Mouse (Mus musculus) v-Abl transformed pro-B cells (cell line): ENCODE measurements around the gene Gm20388.
"Not testable (repeated sequence)": the region's sequence is repeated elsewhere in the genome, so short reads cannot be mapped to it uniquely, and the experiment has no call there.

Source experiments
- in situ Hi-C, 2 experiments: fragments of 400-800 bp; cut with MboI; formaldehyde crosslinking; loops; one replicate each; pipeline ENCODE4 v1.15.1; 2025; ENCODE audit not compliant: unreplicated experiment in 2 of 2

Gene Gm20388

DNA sequence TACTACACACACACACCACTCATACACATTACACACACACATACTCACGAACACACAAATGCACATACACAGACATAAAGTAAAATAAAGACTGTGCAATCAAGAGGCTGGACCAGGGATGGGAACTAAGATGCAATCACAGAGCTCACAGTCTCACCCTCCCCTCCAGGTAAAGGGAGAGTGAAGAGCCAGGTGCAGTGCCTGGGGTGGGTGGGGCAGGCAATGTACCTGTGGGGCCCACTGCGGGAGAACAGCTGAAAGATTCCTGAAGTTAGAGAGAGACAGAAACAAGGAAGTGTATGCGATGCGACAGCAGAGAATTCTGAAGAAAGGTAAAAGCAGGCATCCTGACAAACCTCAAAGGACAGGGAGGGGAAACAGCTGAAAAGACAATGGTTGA is 3884.1 kb downstream of the Gm20388 start:
- in situ Hi-C loops: loop anchor here (5.0 to 25.0 kb wide), 6 partner anchors 128 to 770 kb away; partner anchors contain the start of gene Agt (in 2 of the 2)

DNA sequence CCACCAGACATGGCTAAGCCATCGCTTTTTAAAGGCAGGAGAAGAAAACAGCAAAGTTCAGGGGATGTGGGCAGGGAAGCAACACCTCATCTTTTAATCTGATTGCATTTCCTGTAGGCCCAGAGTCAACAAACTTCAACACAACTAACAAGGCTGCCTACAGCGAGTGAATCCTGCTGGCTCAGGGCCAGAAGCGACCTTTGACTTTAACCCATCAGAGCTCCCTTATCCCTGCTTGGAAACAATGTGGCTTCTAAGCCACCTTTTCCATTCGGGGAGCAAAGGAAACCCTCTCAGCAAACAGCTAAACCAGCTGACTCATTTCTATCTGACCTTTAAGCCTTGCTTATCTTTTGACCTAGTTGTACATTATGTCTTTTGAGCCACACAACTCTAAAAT is 3886.1 kb downstream of the Gm20388 start:
- in situ Hi-C loops: loop anchor here (10.0 to 25.0 kb wide), 4 partner anchors 248 to 768 kb away; partner anchors contain the start of gene Agt (in 2 of the 2)

GRCm38 (mm10) chr8:123797928-123798327 is 3887.3 kb downstream of the Gm20388 start:
- in situ Hi-C loops: loop anchor here (10.0 to 25.0 kb wide), 4 partner anchors 247 to 767 kb away; partner anchors contain the start of gene Agt (in 2 of the 2)

DNA sequence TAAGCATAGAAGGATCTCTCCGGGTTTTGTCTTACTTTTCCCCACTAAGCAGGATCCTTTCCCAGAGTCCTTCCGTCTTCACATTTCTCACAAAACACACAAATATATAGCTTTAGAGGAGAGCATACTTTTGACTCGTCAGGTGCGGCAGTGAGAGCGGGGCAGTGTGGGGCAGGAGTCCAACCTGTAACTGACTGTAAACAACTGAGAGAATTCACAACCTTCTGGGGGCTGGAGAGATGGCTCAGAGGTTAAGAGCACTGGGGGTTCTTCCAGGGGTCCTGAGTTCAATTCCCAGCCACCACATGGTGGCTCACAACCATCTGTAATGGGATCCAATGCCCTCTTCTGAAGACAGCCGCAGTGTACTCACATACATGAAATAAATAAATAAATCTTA is 3888.8 kb downstream of the Gm20388 start:
- in situ Hi-C loops: loop anchor here (10.0 to 25.0 kb wide), 4 partner anchors 245 to 765 kb away; partner anchors contain the start of gene Agt (in 2 of the 2)

- in situ Hi-C loops: loop anchor here (10.0 to 25.0 kb wide), 4 partner anchors 245 to 765 kb away; partner anchors contain the start of gene Agt (in 2 of the 2)
Observed at GRCm38 (mm10) chr8:123799885-123800284, 3889.2 kb downstream of the Gm20388 start.

DNA sequence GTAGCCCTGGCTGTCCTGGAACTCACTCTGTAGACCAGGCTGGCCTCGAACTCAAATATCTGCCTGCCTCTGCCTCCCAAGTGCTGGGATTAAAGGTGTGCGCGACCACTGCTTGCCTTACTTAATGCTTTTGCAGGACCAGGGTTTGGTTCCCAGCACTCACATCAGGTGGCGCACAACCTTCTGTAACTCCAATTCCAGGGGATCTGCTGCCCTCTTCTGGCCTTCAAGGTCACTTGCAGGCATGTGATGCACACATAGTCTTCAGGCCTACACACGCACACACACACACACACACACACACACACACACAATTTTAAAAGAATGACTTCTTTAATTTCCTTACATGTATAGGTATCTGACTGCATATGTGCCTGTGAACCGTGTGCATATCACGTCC is 3890.2 kb downstream of the Gm20388 start:
- in situ Hi-C loops: no loop called here

DNA sequence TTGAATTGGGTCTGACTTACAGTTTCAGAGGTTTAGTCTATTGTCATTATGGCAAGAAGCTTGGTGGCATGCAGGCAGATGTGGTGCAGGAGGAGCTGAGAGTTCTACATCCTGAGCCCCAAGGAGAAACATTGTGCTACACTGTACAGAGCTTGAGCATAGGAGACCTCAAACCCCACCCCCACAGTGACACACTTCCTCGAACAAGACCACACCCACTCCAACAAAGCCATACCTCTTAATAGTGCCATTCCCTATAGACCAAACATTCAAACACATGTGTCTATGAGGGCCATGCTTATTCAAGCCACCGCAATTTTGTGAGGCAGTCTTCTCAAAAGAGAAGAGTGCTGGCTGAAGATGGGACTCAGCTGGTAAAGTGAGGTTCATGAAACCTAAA is 3890.9 kb downstream of the Gm20388 start:
- in situ Hi-C loops: no loop called here

- in situ Hi-C loops: no loop called here
Observed at GRCm38 (mm10) chr8:123803639-123804038, 3893.0 kb downstream of the Gm20388 start.

DNA sequence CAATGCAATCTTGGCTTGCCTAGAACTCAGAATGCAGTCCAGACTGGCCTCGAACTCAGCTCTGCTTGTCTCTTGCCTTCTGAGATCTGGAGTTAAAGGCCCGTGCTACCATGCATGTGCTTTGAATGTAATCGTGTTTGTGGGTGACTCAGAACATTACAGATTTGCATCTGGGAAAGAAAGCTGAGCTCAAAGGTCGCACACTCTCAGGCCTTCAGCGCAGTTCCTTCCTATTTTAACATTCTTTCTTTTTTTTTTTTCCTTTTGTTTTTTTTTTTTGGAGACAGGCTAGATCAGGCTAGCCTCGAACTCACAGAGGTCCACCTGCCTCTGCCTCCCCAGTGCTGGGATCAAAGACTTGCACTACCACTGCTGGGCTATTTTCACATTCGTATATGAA is 3893.9 kb downstream of the Gm20388 start:
- in situ Hi-C loops: no loop called here

- in situ Hi-C loops: no loop called here
Observed at GRCm38 (mm10) chr8:123805209-123805717, 3894.6 kb downstream of the Gm20388 start.

- in situ Hi-C loops: no loop called here
Observed at GRCm38 (mm10) chr8:123805718-123806373, 3895.2 kb downstream of the Gm20388 start, which contains the start of gene Rab4a. Rab4a (plus strand) TSS chr8:123805985.

- in situ Hi-C loops: no loop called here
Observed at GRCm38 (mm10) chr8:123806374-123806935, 3895.8 kb downstream of the Gm20388 start.

DNA sequence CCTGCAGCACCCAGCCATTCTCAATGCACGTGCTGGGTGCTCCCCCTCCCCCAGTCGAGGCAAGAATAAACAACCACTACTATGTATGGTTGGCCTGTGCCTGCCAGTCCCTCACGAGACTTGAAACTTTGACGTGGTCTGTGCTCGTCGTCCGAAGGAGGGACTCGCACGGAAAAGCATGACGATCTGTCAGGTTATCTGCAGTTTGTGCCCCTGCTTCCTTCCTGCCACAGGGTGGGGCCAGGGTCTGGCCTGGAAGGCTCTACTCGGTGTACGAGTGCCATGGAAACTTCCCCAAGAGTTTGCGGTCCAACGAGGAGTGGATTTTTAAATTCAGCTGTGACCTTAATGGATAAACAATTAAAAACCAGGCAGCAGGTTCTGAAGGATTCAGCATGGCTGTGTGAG is 3896.4 kb downstream of the Gm20388 start:
- in situ Hi-C loops: no loop called here

GRCm38 (mm10) chr8:123807852-123808573 is 3897.4 kb downstream of the Gm20388 start:
- in situ Hi-C loops: no loop called here

- in situ Hi-C loops: no loop called here
Observed at GRCm38 (mm10) chr8:123808671-123809070, 3898.0 kb downstream of the Gm20388 start.

DNA sequence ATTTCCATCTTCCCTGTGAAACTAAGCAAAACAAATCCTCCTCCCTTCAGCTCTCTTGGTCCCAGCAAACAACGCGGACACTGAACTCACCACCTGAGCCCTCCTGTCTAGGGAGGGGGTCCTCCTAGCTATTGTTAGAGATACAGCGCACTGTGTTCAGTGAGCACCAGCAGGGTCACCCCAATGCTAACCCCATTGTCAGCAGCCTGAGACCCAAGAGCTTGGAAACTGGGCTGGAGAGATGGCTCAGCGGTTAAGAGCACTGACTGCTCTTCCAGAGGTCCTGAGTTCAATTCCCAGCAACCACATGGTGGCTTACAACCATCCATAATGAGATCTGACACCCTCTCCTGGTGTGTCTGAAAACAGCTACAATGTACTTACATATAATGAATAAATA is 3898.7 kb downstream of the Gm20388 start:
- in situ Hi-C loops: not testable (repeated sequence)

DNA sequence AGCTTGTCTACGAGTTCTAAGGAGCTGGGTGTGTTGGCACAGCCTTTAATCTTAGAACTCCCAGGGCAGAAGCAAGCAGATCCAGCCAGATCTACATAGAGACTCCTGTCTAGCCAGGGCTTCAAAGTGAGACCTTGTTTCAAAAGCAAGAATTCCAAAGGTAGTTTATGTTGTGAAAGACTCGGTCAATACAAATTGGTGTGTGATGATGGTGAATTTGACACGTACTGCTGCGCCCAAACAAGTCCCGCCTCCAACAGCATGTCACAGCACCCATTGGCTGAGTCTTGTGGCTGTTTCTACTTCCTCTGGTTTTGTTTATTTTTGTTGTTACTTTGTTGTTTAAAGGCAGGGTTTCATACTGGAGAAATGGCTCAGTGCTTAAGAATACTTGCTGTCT is 3901.6 kb downstream of the Gm20388 start:
- in situ Hi-C loops: no loop called here

- in situ Hi-C loops: no loop called here
Observed at GRCm38 (mm10) chr8:123813173-123813891, 3902.7 kb downstream of the Gm20388 start.

DNA sequence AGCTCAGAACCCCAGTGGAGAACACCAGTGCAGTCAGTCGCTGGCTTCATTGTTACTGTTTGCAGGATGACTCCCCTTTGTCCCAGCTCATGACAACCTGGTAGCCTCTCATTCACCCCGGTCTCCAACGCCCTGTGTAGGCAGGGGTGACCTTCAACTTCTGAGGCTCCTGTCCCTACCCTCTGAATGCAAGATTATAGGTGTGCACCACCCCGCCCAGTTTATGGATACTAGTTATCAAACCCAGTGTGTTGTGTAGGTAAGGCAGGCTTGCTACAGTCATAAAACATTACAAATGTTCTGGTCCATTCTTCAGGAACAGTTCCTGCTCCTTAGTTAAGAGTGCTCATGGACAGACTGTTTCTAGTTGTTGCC is 3903.2 kb downstream of the Gm20388 start:
- in situ Hi-C loops: no loop called here

DNA sequence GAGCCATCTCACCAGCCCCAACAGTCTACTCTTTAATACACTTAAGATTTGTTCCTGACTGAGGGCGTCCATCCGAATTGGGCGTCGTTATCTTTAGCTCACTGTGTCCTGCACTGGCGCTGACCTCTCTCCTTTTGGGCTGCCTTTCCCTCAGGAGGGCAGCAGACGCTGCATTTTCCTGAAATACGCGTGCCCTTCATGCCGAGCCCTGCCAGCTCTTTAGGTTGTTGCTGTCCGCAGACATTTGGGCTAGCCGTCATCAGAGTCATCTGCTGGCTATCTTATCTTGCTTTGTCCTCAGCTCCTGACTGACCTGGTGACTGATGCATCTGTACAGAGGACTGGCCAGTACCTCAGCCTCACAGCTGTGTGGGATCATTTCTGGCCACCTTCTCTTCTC is 3904.7 kb downstream of the Gm20388 start:
- in situ Hi-C loops: no loop called here
